Mouse (Mus musculus): ENCODE measurements at regions not wholly inside any gene's neighbourhood (a gene's known extent, or its start where the extent isn't known, plus 50 kb on each side); places are given as distances from the start of the nearest gene placed in this dataset.

- no peak for TF ChIP-seq GATA4 (IDR thresholded peaks at IDR 0.05; ENCODE audit: insufficient replicate concordance, low read length)
Measured at GRCm38 (mm10) chr2:118004191-118004590, 107.5 kb upstream of the Thbs1 start.

GRCm38 (mm10) chr2:118007539-118008427, 103.9 kb upstream of the Thbs1 start:
- no peak for TF ChIP-seq GATA4 (IDR thresholded peaks at IDR 0.05; ENCODE audit: insufficient replicate concordance, low read length)

- no peak for TF ChIP-seq GATA4 (IDR thresholded peaks at IDR 0.05; ENCODE audit: insufficient replicate concordance, low read length)
Measured at GRCm38 (mm10) chr2:118011679-118012078, 100.0 kb upstream of the Thbs1 start.

GRCm38 (mm10) chr2:118012211-118012610, 99.5 kb upstream of the Thbs1 start:
- no peak for TF ChIP-seq GATA4 (IDR thresholded peaks at IDR 0.05; ENCODE audit: insufficient replicate concordance, low read length)

GRCm38 (mm10) chr2:118013156-118013555, 98.5 kb upstream of the Thbs1 start:
- no peak for TF ChIP-seq GATA4 (IDR thresholded peaks at IDR 0.05; ENCODE audit: insufficient replicate concordance, low read length)

- no peak for TF ChIP-seq GATA4 (IDR thresholded peaks at IDR 0.05; ENCODE audit: insufficient replicate concordance, low read length)
Measured at GRCm38 (mm10) chr2:118015182-118015581, 96.5 kb upstream of the Thbs1 start.

- TF ChIP-seq GATA4 (IDR thresholded peaks at IDR 0.05; ENCODE audit: insufficient replicate concordance, low read length): no peak
Measured at GRCm38 (mm10) chr2:118025829-118026735, 85.6 kb upstream of the Thbs1 start.

- TF ChIP-seq GATA4 (IDR thresholded peaks at IDR 0.05; ENCODE audit: insufficient replicate concordance, low read length): no peak
Measured at GRCm38 (mm10) chr2:118028881-118029280, 82.8 kb upstream of the Thbs1 start.

GRCm38 (mm10) chr2:118029470-118030108, 82.1 kb upstream of the Thbs1 start:
- no peak for TF ChIP-seq GATA4 (IDR thresholded peaks at IDR 0.05; ENCODE audit: insufficient replicate concordance, low read length)

GRCm38 (mm10) chr2:118031662-118032061, 80.0 kb upstream of the Thbs1 start:
- no peak for TF ChIP-seq GATA4 (IDR thresholded peaks at IDR 0.05; ENCODE audit: insufficient replicate concordance, low read length)

- no peak for TF ChIP-seq GATA4 (IDR thresholded peaks at IDR 0.05; ENCODE audit: insufficient replicate concordance, low read length)
Measured at GRCm38 (mm10) chr2:118033377-118033776, 78.3 kb upstream of the Thbs1 start.

GRCm38 (mm10) chr2:118034026-118034425, 77.7 kb upstream of the Thbs1 start:
- TF ChIP-seq GATA4 (IDR thresholded peaks at IDR 0.05; ENCODE audit: insufficient replicate concordance, low read length): no peak

- TF ChIP-seq GATA4 (IDR thresholded peaks at IDR 0.05; ENCODE audit: insufficient replicate concordance, low read length): no peak
Measured at GRCm38 (mm10) chr2:118035333-118035732, 76.3 kb upstream of the Thbs1 start.

- no peak for TF ChIP-seq GATA4 (IDR thresholded peaks at IDR 0.05; ENCODE audit: insufficient replicate concordance, low read length)
Measured at GRCm38 (mm10) chr2:118038859-118039818, 72.5 kb upstream of the Thbs1 start.
